Mouse (Mus musculus) MEL (cell line): Measurements from ENCODE around the gene Il1r2. TPM values are rescaled to one million over a fixed set of nuclear protein-coding genes. Genes with fewer than 3 reads are reported as not detected.

Experiments
- DNase-seq: peaks from one replicate; pipeline ENCODE4 v3.0.0; 2011; ENCODE audit warnings: low read depth, low spot score
- H3K27ac ChIP-seq: 2 replicates; pipeline ENCODE4 v1.5.1; 2012; ENCODE audit warnings: low read depth, mild to moderate bottlenecking, control low read depth, low read length, moderate library complexity; ENCODE audit not compliant: control insufficient read depth
- H3K27me3 ChIP-seq, 2 experiments: fragments of 150-350 bp in 1 of 2; sonication (generic) in 1 of 2; 2 replicates each; pipeline ENCODE4 v1.6.1; 2012; ENCODE audit warnings: low read length in 2 of 2, mild to moderate bottlenecking in 2 of 2, improper control_type of control experiment in 1 of 2, moderate library complexity in 1 of 2; ENCODE audit not compliant: insufficient read depth in 2 of 2, control insufficient read depth in 1 of 2
- H3K36me3 ChIP-seq, 2 experiments: 2 replicates each; pipeline ENCODE4 v1.6.1; 2012 to 2014; ENCODE audit warnings: low read length in 2 of 2, improper control_type of control experiment in 1 of 2, inconsistent platforms in 1 of 2, mild to moderate bottlenecking in 1 of 2; ENCODE audit not compliant: insufficient read depth in 2 of 2, control insufficient read depth in 1 of 2
- H3K4me1 ChIP-seq, 2 experiments: fragments of 150-350 bp in 1 of 2; sonication (generic) in 1 of 2; 2 replicates each; pipeline ENCODE4 v1.6.1; 2012; ENCODE audit warnings: low read length in 2 of 2, improper control_type of control experiment in 1 of 2, mild to moderate bottlenecking in 1 of 2; ENCODE audit not compliant: insufficient read depth in 2 of 2, control insufficient read depth in 1 of 2
- H3K4me3 ChIP-seq, 2 experiments: fragments of 150-350 bp in 1 of 2; sonication (generic) in 1 of 2; 2 replicates each; pipeline ENCODE4 v1.5.1; 2012; ENCODE audit warnings: low read depth in 2 of 2, low read length in 2 of 2, mild to moderate bottlenecking in 2 of 2, moderate library complexity in 2 of 2, control low read depth in 1 of 2, improper control_type of control experiment in 1 of 2; ENCODE audit not compliant: control insufficient read depth in 1 of 2, insufficient read depth in 1 of 2
- H3K79me2 ChIP-seq: 2 replicates; pipeline ENCODE4 v1.6.1; 2012; ENCODE audit warnings: mild to moderate bottlenecking, low read length, moderate library complexity; ENCODE audit not compliant: control insufficient read depth, poor library complexity, insufficient read depth
- H3K9ac ChIP-seq: 2 replicates; pipeline ENCODE4 v1.6.1; 2012; ENCODE audit warnings: low read depth, mild to moderate bottlenecking, control low read depth, low read length, moderate library complexity; ENCODE audit not compliant: control insufficient read depth, poor library complexity, severe bottlenecking
- H3K9me3 ChIP-seq: fragments of 150-350 bp; sonication (generic); replicated peaks from 2 replicates; pipeline ENCODE4 v1.6.1; 2012; ENCODE audit warnings: mild to moderate bottlenecking, low read length, improper control_type of control experiment, moderate library complexity; ENCODE audit not compliant: insufficient read depth
- CHD1 ChIP-seq: IDR thresholded peaks from 2 replicates; pipeline ENCODE4 v1.6.1; 2012; ENCODE audit warnings: low read depth, mild to moderate bottlenecking, inconsistent platforms, low read length, improper control_type of control experiment
- ELF1 ChIP-seq: IDR thresholded peaks from 2 replicates; pipeline ENCODE4 v1.6.1; 2014; ENCODE audit warnings: low read depth, mild to moderate bottlenecking, inconsistent platforms, low read length, improper control_type of control experiment, moderate library complexity
- EP300 ChIP-seq, 2 experiments: IDR thresholded peaks; 2 replicates each; pipeline ENCODE4 v1.6.1; 2011; ENCODE audit warnings: improper control_type of control experiment in 2 of 2, low read length in 2 of 2, low read depth in 1 of 2, mild to moderate bottlenecking in 1 of 2
- GABPA ChIP-seq: IDR thresholded peaks from 2 replicates; pipeline ENCODE4 v1.6.1; 2012; ENCODE audit warnings: low read depth, mild to moderate bottlenecking, inconsistent platforms, low read length, improper control_type of control experiment, moderate library complexity
- GATA1 ChIP-seq: IDR thresholded peaks from 2 replicates; pipeline ENCODE4 v1.6.1; 2011; ENCODE audit warnings: low read depth, low read length, improper control_type of control experiment
- MYB ChIP-seq: IDR thresholded peaks from 2 replicates; pipeline ENCODE4 v1.6.1; 2011; ENCODE audit warnings: mild to moderate bottlenecking, low read depth, low read length, improper control_type of control experiment
- NRF1 ChIP-seq: IDR thresholded peaks from 2 replicates; pipeline ENCODE4 v1.6.1; 2014; ENCODE audit warnings: low read depth, mild to moderate bottlenecking, inconsistent platforms, low read length, improper control_type of control experiment, moderate library complexity; ENCODE audit not compliant: poor library complexity, insufficient read depth, severe bottlenecking
- POLR2AphosphoS2 ChIP-seq: IDR thresholded peaks from 2 replicates; pipeline ENCODE4 v1.6.1; 2011; ENCODE audit warnings: low read length, improper control_type of control experiment
- RAD21 ChIP-seq: IDR thresholded peaks from 2 replicates; pipeline ENCODE4 v1.6.1; 2011; ENCODE audit warnings: mild to moderate bottlenecking, low read depth, low read length, improper control_type of control experiment
- SMC3 ChIP-seq: IDR thresholded peaks from 2 replicates; pipeline ENCODE4 v1.6.1; 2011; ENCODE audit warnings: low read depth, low read length, improper control_type of control experiment
- TAL1 ChIP-seq: IDR thresholded peaks from 2 replicates; pipeline ENCODE4 v1.6.1; 2012; ENCODE audit warnings: mild to moderate bottlenecking, inconsistent platforms, low read length, moderate library complexity, mixed read lengths
- TCF12 ChIP-seq: IDR thresholded peaks from 2 replicates; pipeline ENCODE4 v1.6.1; 2014; ENCODE audit warnings: low read depth, mild to moderate bottlenecking, inconsistent platforms, low read length, improper control_type of control experiment, moderate library complexity
- UBTF ChIP-seq: IDR thresholded peaks from 2 replicates; pipeline ENCODE4 v1.6.1; 2012; ENCODE audit warnings: low read depth, mild to moderate bottlenecking, inconsistent platforms, low read length, improper control_type of control experiment, moderate library complexity, borderline replicate concordance; ENCODE audit not compliant: insufficient read depth
- USF1 ChIP-seq: IDR thresholded peaks from 2 replicates; pipeline ENCODE4 v1.6.1; 2014; ENCODE audit warnings: low read depth, mild to moderate bottlenecking, inconsistent platforms, low read length, improper control_type of control experiment, moderate library complexity
- USF2 ChIP-seq, 2 experiments: IDR thresholded peaks; 2 replicates each; pipeline ENCODE4 v1.6.1; 2011 to 2012; ENCODE audit warnings: improper control_type of control experiment in 2 of 2, low read length in 2 of 2, borderline replicate concordance in 1 of 2, inconsistent platforms in 1 of 2, low read depth in 1 of 2, mild to moderate bottlenecking in 1 of 2; ENCODE audit not compliant: insufficient read depth in 1 of 2
- ZC3H11A ChIP-seq: IDR thresholded peaks from 2 replicates; pipeline ENCODE4 v1.6.1; 2012; ENCODE audit warnings: low read depth, mild to moderate bottlenecking, inconsistent platforms, low read length, improper control_type of control experiment
- ZMIZ1 ChIP-seq: IDR thresholded peaks from 2 replicates; pipeline ENCODE4 v1.6.1; 2012; ENCODE audit warnings: low read depth, mild to moderate bottlenecking, inconsistent platforms, low read length, improper control_type of control experiment, moderate library complexity
- polyA plus RNA-seq, 2 experiments: library from polyadenylated mRNA; stranded (reverse) in 1 of 2; unstranded in 1 of 2; fragments of >175 nt in 1 of 2; fragments of >200 nt in 1 of 2; gene quantifications; 2 replicates each; pipeline versions ENCODE4 v1.2.1 to v1.2.4; 2012; ENCODE audit warnings: low replicate concordance in 2 of 2, low read depth in 1 of 2; ENCODE audit not compliant: insufficient read length in 2 of 2, insufficient read depth in 1 of 2, missing spikeins in 1 of 2
- total RNA-seq: library from RNA; depleted of rRNA; stranded (reverse); fragments of 300-350 nt; gene quantifications from 2 replicates; pipeline ENCODE4 v1.2.3, GENCODE M21; 2012

Il1r2 gene
- total and polyA plus RNA-seq, 3 experiments = not detected

DNA sequence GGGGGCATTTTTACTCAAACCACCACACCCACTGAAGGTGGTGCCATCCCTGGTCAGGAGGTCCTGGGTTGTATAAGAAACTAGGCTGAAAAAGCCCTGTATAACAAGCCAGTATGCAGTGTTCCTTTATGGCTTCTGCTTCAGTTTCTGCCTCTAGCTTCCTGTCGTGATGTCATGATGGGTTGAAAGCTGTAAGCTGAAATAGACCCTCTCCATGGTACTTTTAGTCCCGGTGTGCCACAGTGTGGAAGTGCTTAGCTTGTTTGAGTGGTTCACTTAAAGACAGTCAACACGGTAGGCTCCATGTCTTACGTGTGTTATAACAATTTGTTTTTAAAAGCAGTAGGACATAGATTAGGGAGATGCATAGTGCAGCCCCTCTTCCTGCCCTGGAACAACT, 32.4 kb downstream of the Il1r2 start:
- peaks cover 0 to 2% of the 10 kb centered on the region in 2 experiments; a peak in 1 of 4 replicates for H3K27me3 ChIP-seq
- TF ChIP-seq NRF1 (no peak), UBTF (no peak), TCF12 (no peak), GATA1 (no peak), EP300 (IDR thresholded peaks at IDR 0.05; ENCODE audit: low read depth in 1 of 2, low read length in 2 of 2) (no peak), ZMIZ1 (no peak)
- TF ChIP-seq, all 39 proteins: peak for 0
- no peak for DNase-seq
- no peaks in the 10 kb centered on the region for H3K9me3 ChIP-seq
- no peaks in the 10 kb centered on the region for H3K4me1 ChIP-seq
- no peak overlapping the region for H3K27ac ChIP-seq
- no peaks in the 10 kb centered on the region for H3K79me2 ChIP-seq
- H3K4me3 ChIP-seq = no peak overlapping the region
- no peaks in the 10 kb centered on the region for H3K36me3 ChIP-seq
- H3K9ac ChIP-seq = no peak overlapping the region

DNA sequence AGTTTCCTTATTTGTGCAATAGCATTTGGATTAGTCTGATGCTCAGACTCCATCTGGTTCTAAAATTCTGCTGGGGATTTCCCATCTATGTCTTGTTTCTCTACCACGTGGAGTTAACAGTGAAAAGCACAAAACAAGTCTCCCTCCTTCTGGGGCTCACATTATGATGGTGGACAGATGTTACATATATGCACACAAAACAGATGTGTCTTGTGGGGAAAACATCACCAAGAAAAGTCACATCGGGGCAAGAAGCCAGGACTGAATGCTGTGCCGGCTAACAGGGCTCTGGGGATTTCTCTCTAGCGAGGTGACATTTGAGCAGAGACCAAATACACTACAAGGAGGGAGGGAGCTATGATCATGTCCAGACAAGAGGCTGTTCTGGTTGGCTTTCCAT, 32.8 kb downstream of the Il1r2 start:
- Histone ChIP-seq H3K36me3 (no peaks in the 10 kb centered on the region), H3K4me1 (no peaks in the 10 kb centered on the region), H3K9me3 (no peaks in the 10 kb centered on the region), H3K4me3 (no peak overlapping the region), H3K27me3 (peaks cover 0 to 2% of the 10 kb centered on the region in 2 experiments; a peak in 1 of 4 replicates), H3K27ac (no peak overlapping the region)
- TF ChIP-seq UBTF (no peak), ZC3H11A (no peak), GATA1 (no peak), EP300 (IDR thresholded peaks at IDR 0.05; ENCODE audit: low read depth in 1 of 2, low read length in 2 of 2) (no peak), CHD1 (no peak), RAD21 (no peak), USF1 (no peak)
- TF ChIP-seq, all 39 proteins: peak for 0
- Histone ChIP-seq H3K9ac (no peak overlapping the region), H3K79me2 (no peaks in the 10 kb centered on the region)
- no peak for DNase-seq

DNA sequence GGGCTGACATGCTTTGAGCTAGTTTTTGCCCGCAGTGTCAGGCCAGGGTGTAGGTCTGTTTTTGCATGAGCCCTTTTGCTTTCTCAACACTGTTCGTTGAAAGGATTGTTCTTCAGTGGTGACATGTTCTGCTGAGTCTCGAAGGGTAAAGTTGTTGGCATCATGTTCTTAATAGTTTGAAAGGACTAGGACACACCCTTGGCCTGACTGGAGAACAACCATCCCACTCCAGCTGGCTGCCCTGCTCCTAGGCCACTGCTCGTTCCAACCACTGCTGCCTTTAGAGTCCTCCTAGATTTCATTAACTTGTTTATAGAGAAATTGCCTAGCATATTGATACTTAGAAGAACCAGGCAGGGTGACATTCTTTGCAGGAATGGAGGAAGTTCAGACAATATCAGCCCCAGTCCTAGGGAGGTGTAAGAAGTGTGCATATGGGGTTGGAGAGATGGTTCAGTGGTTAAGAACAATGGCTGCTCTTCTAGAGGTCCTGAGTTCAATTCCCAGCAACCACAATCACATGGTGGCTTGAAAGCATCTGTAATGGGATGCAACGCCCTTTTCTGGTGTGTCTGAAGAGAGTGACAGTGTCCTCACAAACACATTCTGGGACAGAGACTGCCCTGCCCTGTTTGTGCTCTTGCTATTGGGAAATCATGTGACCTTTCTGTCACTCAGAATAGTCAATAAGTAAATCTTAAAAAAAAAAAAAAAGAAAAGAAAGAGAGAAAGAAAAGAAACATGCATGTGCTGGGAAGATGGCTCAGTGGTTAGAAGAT, 34.3 kb downstream of the Il1r2 start:
- H3K4me1 ChIP-seq = no peaks in the 10 kb centered on the region
- H3K36me3 ChIP-seq = no peaks in the 10 kb centered on the region
- DNase-seq = no peak
- H3K9me3 ChIP-seq = no peaks in the 10 kb centered on the region
- no peaks in the 10 kb centered on the region for H3K79me2 ChIP-seq
- H3K27ac ChIP-seq = no peak overlapping the region
- no peak overlapping the region for H3K4me3 ChIP-seq
- no peak overlapping the region for H3K9ac ChIP-seq
- TF ChIP-seq GABPA (no peak), USF2 (IDR thresholded peaks at IDR 0.05; ENCODE audit: borderline replicate concordance in 1 of 2, insufficient read depth in 1 of 2, low read depth in 1 of 2, low read length in 2 of 2) (no peak), SMC3 (no peak), UBTF (no peak), TAL1 (no peak), MYB (no peak), POLR2AphosphoS2 (no peak), EP300 (IDR thresholded peaks at IDR 0.05; ENCODE audit: low read depth in 1 of 2, low read length in 2 of 2) (no peak), ELF1 (no peak)
- TF ChIP-seq, all 39 proteins: peak for 0
- H3K27me3 ChIP-seq = peaks cover 0 to 3% of the 10 kb centered on the region in 2 experiments; a peak in 2 of 4 replicates
